Mouse (Mus musculus): Measurements from ENCODE around the gene Gm20388. TPM values are rescaled to one million over a fixed set of nuclear protein-coding genes. Genes with fewer than 3 reads are reported as not detected.

Gm20388 gene
- total RNA-seq, 4 experiments from 2014 or later = 0.17 to 15.1 (median 6.6) TPM

DNA sequence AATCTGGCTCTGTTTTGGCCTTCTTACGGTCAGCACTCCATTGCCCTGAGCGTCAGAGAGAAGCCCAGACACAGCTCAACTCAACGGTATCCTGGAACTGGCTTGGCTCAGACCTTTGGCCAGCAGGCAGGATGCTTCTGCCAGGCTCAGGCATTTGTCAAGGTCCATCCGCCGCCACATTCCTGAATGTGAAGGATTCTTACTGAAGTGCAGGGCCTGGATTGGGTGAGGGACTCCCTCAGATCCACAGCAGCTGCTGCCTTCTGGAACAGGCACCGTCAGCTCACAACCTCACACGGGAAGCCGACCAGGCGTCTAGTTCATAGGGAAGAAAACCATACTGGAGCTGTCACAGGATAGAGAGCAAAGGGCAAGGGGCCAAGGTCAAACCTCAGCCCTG, 1436.2 kb downstream of the Gm20388 start:
- no peak for DNase-seq (ENCODE audit: low spot score in 2 of 2)

- no peak for DNase-seq (ENCODE audit: low spot score in 2 of 2)
These were observed 1438.4 kb downstream of the Gm20388 start for GRCm38 (mm10) chr8:121348998-121349397.

- DNase-seq (ENCODE audit: low spot score in 2 of 2) = no peak
These were observed 1440.2 kb downstream of the Gm20388 start for GRCm38 (mm10) chr8:121350803-121351202.

- no peak for DNase-seq (ENCODE audit: low spot score in 2 of 2)
These were observed 1444.2 kb downstream of the Gm20388 start for GRCm38 (mm10) chr8:121354844-121355243.

- DNase-seq (ENCODE audit: low spot score in 2 of 2) = no peak
These were observed 1446.8 kb downstream of the Gm20388 start for GRCm38 (mm10) chr8:121357451-121357850.

GRCm38 (mm10) chr8:121358609-121359008, 1448.0 kb downstream of the Gm20388 start:
- no peak for DNase-seq (ENCODE audit: low spot score in 2 of 2)

DNA sequence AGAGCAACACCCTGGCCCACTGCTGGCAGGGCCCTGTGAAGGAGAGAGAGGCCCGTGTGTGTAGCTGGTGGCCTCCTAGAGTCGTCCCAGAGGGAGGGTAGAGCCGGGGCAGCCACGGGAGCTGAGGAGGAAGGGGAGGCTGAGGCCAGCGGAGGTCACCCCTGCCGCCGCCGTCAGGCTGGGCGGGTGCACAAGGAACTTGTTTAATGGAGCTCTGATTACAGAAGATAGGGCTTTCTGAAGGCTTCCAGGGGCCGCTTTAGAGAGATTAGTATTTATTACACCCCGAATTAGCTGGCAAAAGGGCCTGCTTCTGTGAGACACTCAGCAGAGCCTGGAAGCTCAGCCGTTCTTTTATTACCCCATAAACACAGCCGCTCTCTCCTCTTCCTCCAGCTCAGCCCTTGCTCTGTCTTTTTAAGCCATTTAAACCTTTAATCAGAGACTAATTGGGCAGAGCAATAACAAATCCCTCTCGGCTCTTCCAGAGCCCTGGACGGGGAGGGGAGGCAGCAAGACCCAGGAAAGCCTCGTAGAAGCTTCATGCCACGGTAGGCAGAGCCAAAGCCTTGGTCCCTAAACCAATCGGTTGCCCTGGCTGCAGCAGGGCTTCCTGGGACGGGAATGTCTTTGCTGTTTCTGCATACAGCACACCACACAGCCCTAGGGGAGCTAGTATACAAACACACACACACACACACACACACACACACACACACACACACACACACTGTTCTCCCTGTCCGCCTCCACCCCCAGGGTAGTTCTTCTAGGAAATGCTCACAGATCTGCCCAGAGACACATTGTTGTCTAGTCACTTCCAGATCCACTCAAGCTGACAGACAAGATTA, 1448.7 kb downstream of the Gm20388 start:
- no peak for DNase-seq (ENCODE audit: low spot score in 2 of 2)

DNA sequence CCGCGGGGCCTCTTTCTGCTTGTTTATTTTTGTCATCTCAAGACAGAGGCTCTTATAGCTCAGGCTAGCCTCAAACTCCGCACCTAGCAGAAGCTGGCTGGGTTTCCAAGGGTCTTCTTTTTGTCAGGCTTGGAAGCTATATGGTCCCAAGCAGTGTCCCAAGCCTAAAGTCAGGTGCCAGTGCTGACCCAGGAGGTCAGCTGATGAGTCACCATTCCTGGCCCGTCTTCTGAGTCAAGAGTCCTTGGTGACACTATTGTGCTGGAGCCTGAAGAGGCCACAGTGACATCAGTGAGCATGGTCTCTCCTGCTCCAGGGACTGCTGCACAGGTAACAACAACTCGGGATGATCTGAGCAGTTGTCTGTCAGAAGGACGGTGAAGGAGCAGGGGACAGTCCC, 1449.4 kb downstream of the Gm20388 start:
- DNase-seq (ENCODE audit: low spot score in 2 of 2) = no peak

GRCm38 (mm10) chr8:121361166-121361565, 1450.5 kb downstream of the Gm20388 start:
- DNase-seq (ENCODE audit: low spot score in 2 of 2) = no peak

- no peak for DNase-seq (ENCODE audit: low spot score in 2 of 2)
These were observed 1454.0 kb downstream of the Gm20388 start for GRCm38 (mm10) chr8:121364646-121365045.

DNA sequence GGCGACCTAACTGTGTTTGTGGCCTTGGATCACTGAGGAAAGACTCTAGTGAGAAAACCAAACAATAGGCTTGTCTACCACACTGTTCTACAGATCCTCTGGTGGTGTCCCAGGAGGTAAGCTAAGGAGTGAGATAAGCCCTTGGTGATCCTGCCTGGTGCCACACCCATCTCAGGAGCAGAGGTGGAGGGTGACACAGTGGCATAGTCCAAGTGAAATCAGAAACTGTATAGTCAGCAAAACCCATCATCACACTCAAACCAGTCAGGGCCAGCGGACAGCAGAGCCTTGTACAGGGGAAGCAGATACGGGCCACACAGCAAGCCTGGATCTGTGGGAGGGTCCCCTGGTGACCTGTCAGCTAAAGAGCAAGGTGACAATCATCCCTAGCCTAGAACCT, 1454.5 kb downstream of the Gm20388 start:
- no peak for DNase-seq (ENCODE audit: low spot score in 2 of 2)

GRCm38 (mm10) chr8:121366655-121367054, 1456.0 kb downstream of the Gm20388 start:
- DNase-seq (ENCODE audit: low spot score in 2 of 2) = no peak

DNA sequence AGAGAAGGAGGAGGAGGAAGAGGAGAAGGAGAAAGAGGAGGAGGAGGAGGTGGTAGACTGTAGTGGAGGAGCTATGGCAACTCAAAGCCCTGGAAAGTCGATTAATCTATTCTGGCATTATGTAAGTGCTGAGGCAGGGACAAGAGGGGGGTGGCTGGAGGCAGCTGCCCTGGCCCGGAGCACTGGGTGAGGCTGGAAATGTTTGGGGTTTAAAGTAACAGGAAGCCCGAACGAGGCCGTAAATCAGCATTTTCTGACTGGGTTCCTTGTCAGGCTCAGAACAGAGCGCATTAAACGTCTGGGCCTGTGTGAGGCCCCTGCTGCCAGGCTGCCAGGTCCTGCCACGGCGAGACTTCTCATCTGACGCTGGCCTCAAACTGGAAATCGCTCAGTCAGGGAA, 1458.2 kb downstream of the Gm20388 start:
- DNase-seq (ENCODE audit: low spot score in 2 of 2) = no peak

GRCm38 (mm10) chr8:121369378-121369777, 1458.7 kb downstream of the Gm20388 start:
- DNase-seq (ENCODE audit: low spot score in 2 of 2) = peak in 1 of 2 experiments; percentile 15

DNA sequence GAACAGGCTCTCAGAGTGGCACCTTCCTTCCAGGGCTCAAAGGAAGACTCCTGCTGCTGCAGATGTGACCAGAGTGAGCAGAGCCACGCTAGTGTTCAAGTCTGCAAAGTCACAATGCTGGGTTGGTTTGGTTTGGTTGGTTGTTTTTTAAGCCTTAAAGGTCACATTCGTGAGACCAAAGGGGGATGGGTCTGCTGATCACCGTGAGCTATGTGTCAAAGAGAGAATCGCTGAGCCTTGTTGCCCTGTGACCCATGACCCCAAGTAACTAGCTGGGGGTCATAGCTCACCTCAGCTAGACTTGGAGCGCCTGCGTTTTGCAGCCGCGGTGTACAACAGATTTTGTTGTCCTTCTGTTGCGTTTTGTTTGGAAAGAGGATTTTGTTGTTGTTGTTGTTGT, 1460.6 kb downstream of the Gm20388 start:
- no peak for DNase-seq (ENCODE audit: low spot score in 2 of 2)

DNA sequence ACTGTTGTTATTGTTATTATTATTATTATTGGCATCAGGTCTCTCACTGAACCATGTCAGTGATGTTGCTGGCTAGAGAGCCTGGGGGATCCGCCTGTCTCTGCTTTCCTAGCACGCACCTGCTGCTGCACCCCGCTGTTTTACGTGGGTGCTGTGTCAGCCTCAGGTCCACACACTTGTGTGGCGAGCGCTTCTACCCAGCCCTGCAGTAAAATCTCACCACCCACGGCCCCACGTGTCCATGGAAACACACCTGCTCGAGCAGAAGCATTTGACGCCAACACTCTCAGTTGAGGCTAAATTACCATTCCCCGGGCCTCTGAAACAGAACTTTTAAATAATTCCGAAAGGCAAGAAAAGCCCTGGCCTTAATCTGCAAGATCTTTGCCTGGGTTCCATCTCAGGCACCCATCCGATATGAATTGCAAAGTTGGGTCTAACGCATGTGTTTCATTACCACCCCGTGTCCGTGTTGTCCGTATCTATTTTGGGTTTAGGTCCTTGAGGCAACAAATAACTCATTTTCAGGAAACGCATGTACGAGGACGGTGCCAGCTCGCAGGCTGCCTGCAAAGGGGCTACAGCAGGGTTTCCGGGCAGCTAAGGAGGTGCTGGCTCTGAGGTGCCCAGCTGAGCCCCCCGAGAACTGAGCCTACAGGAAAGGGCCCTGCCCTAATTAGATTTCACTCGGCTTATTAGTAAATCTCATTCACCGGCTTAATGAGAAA, 1461.4 kb downstream of the Gm20388 start:
- peak; percentile 69 to 72 for DNase-seq (ENCODE audit: low spot score in 2 of 2)

- no peak for DNase-seq (ENCODE audit: low spot score in 2 of 2)
These were observed 1462.0 kb downstream of the Gm20388 start for GRCm38 (mm10) chr8:121372639-121372986.

GRCm38 (mm10) chr8:121374284-121374683, 1463.6 kb downstream of the Gm20388 start:
- no peak for DNase-seq (ENCODE audit: low spot score in 2 of 2)

DNA sequence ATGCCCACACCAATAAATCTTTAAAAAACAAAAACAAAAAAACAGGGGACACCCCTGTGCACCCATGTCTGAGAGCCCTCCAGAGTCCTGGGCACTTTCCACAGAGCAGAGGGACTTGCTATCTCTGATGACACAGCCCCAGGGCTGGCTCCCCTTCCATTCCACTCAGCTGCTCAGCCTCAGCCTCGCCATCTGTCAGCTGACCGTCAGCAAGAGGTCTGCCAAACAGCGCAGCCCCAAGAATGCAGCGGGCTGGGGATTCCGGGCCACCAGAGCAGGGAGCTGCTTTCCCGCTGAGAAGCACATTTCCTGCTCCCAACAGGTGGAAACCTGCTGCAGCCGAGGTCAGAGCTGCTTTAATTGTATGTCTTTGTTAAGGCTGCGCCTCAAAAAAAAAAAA, 1464.1 kb downstream of the Gm20388 start:
- DNase-seq (ENCODE audit: low spot score in 2 of 2) = no peak

GRCm38 (mm10) chr8:121376116-121376950, 1465.7 kb downstream of the Gm20388 start:
- DNase-seq (ENCODE audit: low spot score in 2 of 2) = peak in 1 of 2 experiments; percentile 53

DNA sequence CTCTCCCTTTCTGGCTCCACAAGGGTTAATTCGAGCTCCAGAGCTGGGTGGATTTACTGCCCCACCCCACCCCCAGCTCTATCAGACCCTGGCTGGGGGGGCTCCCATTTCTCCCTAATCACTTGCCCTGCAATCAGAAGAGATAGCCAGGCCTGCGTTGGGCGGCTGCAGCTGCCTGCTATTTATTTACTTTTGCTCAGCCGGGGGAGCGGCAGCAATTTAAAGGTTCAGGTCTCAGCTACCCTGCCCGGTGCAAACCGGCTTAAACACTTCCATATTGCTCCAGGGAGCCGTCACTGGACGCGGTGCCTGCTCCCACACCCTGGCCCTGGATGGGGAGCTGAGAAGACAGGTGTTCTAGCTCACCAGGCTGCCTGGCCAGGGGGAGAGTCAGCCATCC, 1467.0 kb downstream of the Gm20388 start:
- DNase-seq (ENCODE audit: low spot score in 2 of 2) = no peak

- DNase-seq (ENCODE audit: low spot score in 2 of 2) = no peak
These were observed 1468.7 kb downstream of the Gm20388 start for GRCm38 (mm10) chr8:121379387-121379786.
